Mouse (Mus musculus) myocyte (in vitro differentiated cells): ENCODE measurements around the gene Raf1. TPM values are rescaled to one million over a fixed set of nuclear protein-coding genes. Genes with fewer than 3 reads are reported as not detected.
A peak's percentile ranks its signal among the peaks of the same experiment; 100 is the strongest.

Experiments used
- H3K27me3 ChIP-seq: one replicate; pipeline ENCODE4 v1.6.1; 2011; ENCODE audit not compliant: control insufficient read depth, insufficient read depth, insufficient read length
- H3K36me3 ChIP-seq: one replicate; pipeline ENCODE4 v1.6.1; 2011; ENCODE audit not compliant: control insufficient read depth, insufficient read depth
- H3K4me2 ChIP-seq: one replicate; pipeline ENCODE4 v1.6.1; 2011; ENCODE audit warnings: low read depth, control low read depth
- H3K4me3 ChIP-seq: one replicate; pipeline ENCODE4 v1.5.1; 2011; ENCODE audit warnings: mild to moderate bottlenecking, control low read depth, moderate library complexity
- H3K79me2 ChIP-seq: one replicate; pipeline ENCODE4 v1.6.1; 2011; ENCODE audit not compliant: control insufficient read depth, insufficient read depth
- H3ac ChIP-seq: one replicate; pipeline ENCODE4 v1.6.1; 2011; ENCODE audit not compliant: control insufficient read depth, insufficient read length
- CEBPB ChIP-seq: IDR thresholded peaks from 2 replicates; pipeline ENCODE4 v1.6.1; 2011; ENCODE audit warnings: mild to moderate bottlenecking, moderate library complexity; ENCODE audit not compliant: poor library complexity, insufficient read depth, severe bottlenecking
- E2F4 ChIP-seq: IDR thresholded peaks from one replicate; pipeline ENCODE4 v1.6.1; 2011; ENCODE audit warnings: mild to moderate bottlenecking, control low read depth, moderate library complexity; ENCODE audit not compliant: insufficient read depth
- MAX ChIP-seq: IDR thresholded peaks from one replicate; pipeline ENCODE4 v1.6.1; 2011; ENCODE audit warnings: low read depth, mild to moderate bottlenecking, control low read depth
- MYOD1 ChIP-seq, 3 experiments: IDR thresholded peaks; one replicate each; pipeline ENCODE4 v1.6.1; 2011; ENCODE audit warnings: control low read depth in 2 of 3, low read depth in 2 of 3, mild to moderate bottlenecking in 2 of 3, moderate library complexity in 1 of 3; ENCODE audit not compliant: insufficient read length in 2 of 3, control insufficient read depth in 1 of 3
- MYOG ChIP-seq, 3 experiments: IDR thresholded peaks; one replicate each; pipeline ENCODE4 v1.6.1; 2011; ENCODE audit warnings: control low read depth in 2 of 3, low read depth in 2 of 3, mild to moderate bottlenecking in 2 of 3; ENCODE audit not compliant: insufficient read length in 2 of 3, control insufficient read depth in 1 of 3, insufficient read depth in 1 of 3
- POLR2A ChIP-seq: IDR thresholded peaks from one replicate; pipeline ENCODE4 v1.6.1; 2011; ENCODE audit warnings: low read depth, mild to moderate bottlenecking, control low read depth, moderate library complexity; ENCODE audit not compliant: insufficient read length
- POLR2AphosphoS2 ChIP-seq: IDR thresholded peaks from one replicate; pipeline ENCODE4 v1.6.1; 2011; ENCODE audit warnings: low read depth, control low read depth; ENCODE audit not compliant: insufficient read length
- REST ChIP-seq: IDR thresholded peaks from one replicate; pipeline ENCODE4 v1.6.1; 2011; ENCODE audit warnings: mild to moderate bottlenecking, control low read depth, moderate library complexity; ENCODE audit not compliant: insufficient read depth, insufficient read length
- SRF ChIP-seq: IDR thresholded peaks from one replicate; pipeline ENCODE4 v1.6.1; 2011; ENCODE audit warnings: low read depth; ENCODE audit not compliant: control insufficient read depth, insufficient read length
- TCF12 ChIP-seq: IDR thresholded peaks from one replicate; pipeline ENCODE4 v1.6.1; 2011; ENCODE audit warnings: mild to moderate bottlenecking, control low read depth; ENCODE audit not compliant: poor library complexity, insufficient read depth, severe bottlenecking
- TCF3 ChIP-seq: IDR thresholded peaks from one replicate; pipeline ENCODE4 v1.6.1; 2011; ENCODE audit warnings: low read depth, control low read depth; ENCODE audit not compliant: insufficient read length
- USF1 ChIP-seq: IDR thresholded peaks from one replicate; pipeline ENCODE4 v1.6.1; 2011; ENCODE audit warnings: low read depth, mild to moderate bottlenecking, control low read depth, moderate library complexity
- polyA plus RNA-seq: library from polyadenylated mRNA; unstranded; fragments of >200 nt; fragmentation: generic; extraction: Trizol; gene quantifications from one replicate; pipeline ENCODE4 v1.2.1, GENCODE M21; 2012; ENCODE audit warnings: missing spikeins

Raf1 gene
- polyA plus RNA-seq, 1 experiment: 81.2 TPM

DNA sequence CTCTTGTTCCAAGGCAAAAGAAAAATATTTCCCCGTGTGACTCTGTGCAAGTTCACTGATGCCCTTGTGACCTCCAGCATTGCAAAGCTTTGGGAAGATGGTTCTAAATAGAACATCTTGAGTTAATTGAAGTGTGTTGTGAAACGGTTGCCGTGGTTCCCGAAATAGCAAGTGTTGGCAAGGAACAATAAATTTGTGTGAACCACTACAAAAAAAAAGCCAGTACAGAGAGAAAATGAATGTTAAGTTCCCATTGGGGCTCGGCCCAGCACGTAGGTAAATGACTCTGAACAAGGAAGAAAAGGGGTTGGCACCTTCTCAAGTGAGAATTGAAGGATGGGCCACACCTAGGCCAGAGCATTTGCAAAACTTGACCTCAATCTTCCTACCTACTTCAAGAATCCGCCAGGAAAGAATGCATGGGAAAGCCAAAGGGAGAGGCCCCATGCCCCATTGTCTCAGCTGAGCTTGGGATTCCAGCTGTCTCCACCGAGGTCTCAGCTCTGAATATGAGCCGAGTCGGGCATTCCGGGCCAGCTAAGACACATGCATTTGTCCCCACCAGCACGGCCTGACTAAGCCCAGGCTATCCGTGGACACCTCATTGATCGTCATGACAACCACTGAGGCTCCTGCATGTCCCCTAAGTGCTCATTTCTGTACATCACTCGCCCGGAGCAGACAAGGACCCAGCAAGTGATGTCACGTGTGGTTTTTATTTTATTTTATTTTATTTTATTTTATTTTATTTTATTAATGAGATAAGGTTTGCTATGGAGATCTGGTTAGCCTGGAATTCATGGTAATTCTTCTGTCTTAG, 21.5 kb upstream of the Raf1 start:
- no peaks in the 10 kb centered on the region for H3K27me3 ChIP-seq
- H3K4me2 ChIP-seq: peak overlapping the region; percentile 18
- no peaks in the 10 kb centered on the region for H3K36me3 ChIP-seq
- TF ChIP-seq TCF3 (no peak), MYOD1 (IDR thresholded peaks at IDR 0.05; ENCODE audit: control insufficient read depth in 1 of 3, insufficient read length in 2 of 3, low read depth in 2 of 3) (peak in 1 of 3 experiments; percentile 11), MYOG (IDR thresholded peaks at IDR 0.05; ENCODE audit: control insufficient read depth in 1 of 3, insufficient read depth in 1 of 3, insufficient read length in 2 of 3, low read depth in 2 of 3) (peak in 1 of 3 experiments; percentile 76)
- H3ac ChIP-seq: no peak overlapping the region
- no peaks in the 10 kb centered on the region for H3K79me2 ChIP-seq
- H3K4me3 ChIP-seq: no peak overlapping the region

GRCm38 (mm10) chr6:115696707-115697215, 20.3 kb upstream of the Raf1 start:
- Histone ChIP-seq H3K4me2 (no peak overlapping the region), H3K27me3 (no peaks in the 10 kb centered on the region), H3K36me3 (no peaks in the 10 kb centered on the region), H3K4me3 (no peak overlapping the region), H3ac (no peak overlapping the region), H3K79me2 (no peaks in the 10 kb centered on the region)
- TF ChIP-seq CEBPB (no peak), MYOD1 (IDR thresholded peaks at IDR 0.05; ENCODE audit: control insufficient read depth in 1 of 3, insufficient read length in 2 of 3, low read depth in 2 of 3) (no peak), TCF12 (no peak), MAX (no peak), REST (no peak), MYOG (IDR thresholded peaks at IDR 0.05; ENCODE audit: control insufficient read depth in 1 of 3, insufficient read depth in 1 of 3, insufficient read length in 2 of 3, low read depth in 2 of 3) (no peak), POLR2AphosphoS2 (no peak), E2F4 (no peak), SRF (no peak), USF1 (no peak), TCF3 (no peak), POLR2A (no peak)

- Histone ChIP-seq H3K27me3 (no peaks in the 10 kb centered on the region), H3K4me2 (peak overlapping the region; percentile 65), H3K36me3 (no peaks in the 10 kb centered on the region), H3ac (no peak overlapping the region), H3K79me2 (no peaks in the 10 kb centered on the region), H3K4me3 (no peak overlapping the region)
- no peak for TF ChIP-seq MYOG (IDR thresholded peaks at IDR 0.05; ENCODE audit: control insufficient read depth in 1 of 3, insufficient read depth in 1 of 3, insufficient read length in 2 of 3, low read depth in 2 of 3)
- TF ChIP-seq TCF3: no peak
- no peak for TF ChIP-seq POLR2AphosphoS2
- no peak for TF ChIP-seq POLR2A
- TF ChIP-seq MYOD1 (IDR thresholded peaks at IDR 0.05; ENCODE audit: control insufficient read depth in 1 of 3, insufficient read length in 2 of 3, low read depth in 2 of 3): peak in 1 of 3 experiments; percentile 3
Measured at GRCm38 (mm10) chr6:115695124-115695523, 18.7 kb upstream of the Raf1 start.

DNA sequence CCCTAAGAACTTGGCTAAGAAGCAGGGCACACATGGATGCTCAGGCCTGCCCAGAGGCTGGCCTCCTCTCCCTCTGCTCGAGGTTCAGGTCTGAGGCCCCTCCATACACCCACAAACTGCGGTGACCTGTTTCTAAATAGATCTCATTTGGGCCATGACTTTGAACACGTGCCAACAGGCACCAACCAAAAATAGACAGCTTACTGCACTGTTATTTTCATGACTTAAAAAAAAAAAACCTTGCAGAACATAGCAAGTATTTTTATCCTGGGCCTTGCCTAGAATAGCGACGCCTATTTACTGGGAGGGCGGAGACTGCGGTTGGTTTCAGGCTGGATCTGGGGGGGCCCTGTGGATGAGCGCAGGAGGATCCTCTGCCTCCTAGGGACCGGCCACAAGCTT, 18.0 kb upstream of the Raf1 start:
- H3K27me3 ChIP-seq: no peaks in the 10 kb centered on the region
- H3K79me2 ChIP-seq: no peaks in the 10 kb centered on the region
- no peak overlapping the region for H3K4me3 ChIP-seq
- no peak for TF ChIP-seq CEBPB
- TF ChIP-seq TCF12: no peak
- no peak for TF ChIP-seq TCF3
- TF ChIP-seq MYOG (IDR thresholded peaks at IDR 0.05; ENCODE audit: control insufficient read depth in 1 of 3, insufficient read depth in 1 of 3, insufficient read length in 2 of 3, low read depth in 2 of 3): no peak
- TF ChIP-seq POLR2A: no peak
- no peak for TF ChIP-seq REST
- TF ChIP-seq USF1: no peak
- TF ChIP-seq MAX: no peak
- no peak for TF ChIP-seq SRF
- no peak for TF ChIP-seq MYOD1 (IDR thresholded peaks at IDR 0.05; ENCODE audit: control insufficient read depth in 1 of 3, insufficient read length in 2 of 3, low read depth in 2 of 3)
- TF ChIP-seq E2F4: no peak
- no peak for TF ChIP-seq POLR2AphosphoS2
- peak overlapping the region; percentile 65 for H3K4me2 ChIP-seq
- no peak overlapping the region for H3ac ChIP-seq
- no peaks in the 10 kb centered on the region for H3K36me3 ChIP-seq

DNA sequence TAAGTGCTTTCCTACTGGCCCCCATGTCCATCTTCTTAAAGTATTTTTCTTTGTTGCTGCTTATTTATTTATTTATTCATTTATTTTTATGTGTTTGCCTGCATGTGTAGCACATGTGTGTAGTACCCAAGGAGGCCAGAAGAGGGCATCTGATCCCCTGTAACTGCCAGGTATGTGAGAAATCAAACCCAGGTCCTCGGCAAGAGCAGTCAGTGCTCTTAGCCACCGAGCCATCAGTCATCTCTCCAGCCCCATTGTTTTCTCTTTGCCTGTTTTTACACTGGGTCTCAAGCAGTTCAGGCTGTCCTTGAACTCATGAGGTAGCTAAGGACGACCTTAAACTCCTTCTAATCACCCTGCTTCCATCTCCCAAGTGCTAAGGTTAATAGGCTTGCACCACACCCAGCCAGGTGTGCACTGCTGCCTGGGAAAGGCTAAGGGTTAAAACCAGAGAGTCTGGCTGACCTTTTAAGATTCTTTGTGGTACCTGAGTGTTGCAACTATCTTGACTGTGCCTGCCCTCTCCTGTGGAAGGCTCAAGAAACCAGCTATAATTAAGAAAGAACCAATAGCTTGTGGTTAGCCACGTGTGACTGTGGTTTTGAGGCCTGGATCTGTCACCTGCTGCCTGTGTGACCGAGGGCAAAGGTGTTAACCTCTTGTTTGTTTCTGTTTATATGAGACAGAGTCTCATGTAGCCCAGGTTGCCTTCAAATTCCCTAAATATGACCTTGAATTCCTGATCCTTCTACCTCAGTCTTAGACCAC, 16.7 kb upstream of the Raf1 start:
- Histone ChIP-seq H3K79me2 (no peaks in the 10 kb centered on the region), H3K4me2 (no peak overlapping the region), H3K36me3 (no peaks in the 10 kb centered on the region), H3K27me3 (no peaks in the 10 kb centered on the region), H3ac (no peak overlapping the region), H3K4me3 (no peak overlapping the region)
- no peak for TF ChIP-seq TCF3
- 0 out of 2 replicates have a peak, but pooled peaks have one; percentile 9 for TF ChIP-seq CEBPB
- no peak for TF ChIP-seq POLR2A
